Mouse (Mus musculus) T-helper 1 cell (primary cell): ENCODE measurements around the gene Map10.

Experiments used
- in situ Hi-C: fragments of 300-600 bp; cut with MboI, MseI; formaldehyde crosslinking; loops from one replicate; pipeline ENCODE4 v1.15.1; 2025; ENCODE audit warnings: high pct_unique_total_duplicates

Map10 gene

DNA sequence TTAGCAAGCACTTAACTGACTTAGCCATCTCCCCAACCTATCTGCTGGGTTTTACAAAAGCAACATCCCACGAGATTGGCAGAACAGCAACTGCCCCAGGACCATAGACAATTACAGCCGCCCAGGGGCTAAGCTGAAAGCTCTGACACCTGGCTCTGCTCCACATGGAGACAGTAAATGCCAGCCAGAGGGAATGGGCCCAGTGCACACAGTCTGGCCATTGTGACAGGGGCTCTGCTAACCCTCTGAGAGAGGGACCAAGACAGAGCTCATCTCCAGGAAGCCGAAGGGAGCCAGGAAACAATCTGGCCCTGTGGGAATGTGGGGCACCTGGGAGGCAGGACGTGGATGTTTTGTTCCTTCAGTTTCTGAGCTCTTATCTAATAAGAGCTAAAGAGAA is 46.6 kb downstream of the Map10 start:
- in situ Hi-C loops = no loop called here

DNA sequence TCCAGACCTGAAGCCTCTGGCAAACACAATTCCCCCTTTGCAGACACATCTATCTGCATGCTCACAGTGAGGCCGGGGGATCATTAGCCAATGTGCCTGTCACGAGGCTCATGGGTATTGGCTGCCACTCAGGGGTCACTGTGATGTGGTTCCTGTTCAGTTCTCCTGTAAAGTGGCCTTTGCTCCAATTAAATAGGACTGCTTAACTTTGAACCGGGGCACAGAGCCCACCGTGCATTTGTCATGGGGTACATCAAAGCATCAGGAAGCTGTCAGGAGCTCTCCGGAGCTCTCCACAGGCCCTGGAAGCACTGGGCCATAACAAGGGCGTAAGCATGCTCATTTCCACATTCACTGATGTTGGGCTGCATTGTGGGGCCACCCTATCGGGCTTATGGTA is 47.0 kb downstream of the Map10 start:
- in situ Hi-C loops = no loop called here

DNA sequence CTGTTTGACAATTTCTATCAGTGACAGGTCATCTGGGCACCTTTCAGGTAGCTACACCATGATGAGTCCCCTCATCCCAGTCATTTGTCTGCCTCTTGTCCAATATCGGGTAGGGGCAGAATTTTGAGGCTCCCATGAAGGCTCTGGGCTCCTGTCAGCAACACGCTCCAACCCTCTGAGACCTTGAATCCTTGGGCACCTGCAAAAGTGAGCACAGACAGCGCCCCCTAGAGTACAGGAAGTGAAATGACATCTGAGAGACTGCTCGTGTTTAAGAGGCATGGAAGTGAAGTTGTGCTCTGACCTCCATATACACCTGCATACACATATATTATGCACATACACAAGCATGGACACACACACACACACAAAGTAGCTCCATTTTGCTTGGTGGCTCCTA is 49.3 kb downstream of the Map10 start:
- in situ Hi-C loops = no loop called here

DNA sequence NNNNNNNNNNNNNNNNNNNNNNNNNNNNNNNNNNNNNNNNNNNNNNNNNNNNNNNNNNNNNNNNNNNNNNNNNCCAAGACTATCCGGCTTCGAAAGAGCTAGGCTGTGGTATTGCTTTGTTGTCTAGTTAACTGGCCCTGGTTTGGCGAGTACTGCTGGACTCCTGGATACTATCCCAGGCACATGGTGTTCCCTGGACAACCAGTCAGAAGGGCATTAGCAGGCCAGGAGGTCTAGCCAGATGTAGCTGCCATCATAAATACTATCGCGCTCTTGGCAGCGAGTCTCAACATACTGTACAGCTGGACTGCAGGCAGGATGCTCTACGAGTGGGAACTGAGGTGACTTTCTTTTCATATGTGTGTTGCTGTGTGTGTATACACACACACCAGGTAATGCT is 53.1 kb downstream of the Map10 start:
- in situ Hi-C loops = no loop called here
